Mouse (Mus musculus): ENCODE data around the gene Cdk19. TPM values are rescaled to one million over a fixed set of nuclear protein-coding genes. Genes with fewer than 3 reads are reported as not detected.
"Not testable (repeated sequence)": the region's sequence is repeated elsewhere in the genome, so short reads cannot be mapped to it uniquely, and the experiment has no call there.

The Cdk19 gene
- 8.3 and 9.0 TPM in 2 replicates for polyA plus RNA-seq (2015; fragmentation: Nextera tagmentation; extraction: Ambion mirVana)

DNA sequence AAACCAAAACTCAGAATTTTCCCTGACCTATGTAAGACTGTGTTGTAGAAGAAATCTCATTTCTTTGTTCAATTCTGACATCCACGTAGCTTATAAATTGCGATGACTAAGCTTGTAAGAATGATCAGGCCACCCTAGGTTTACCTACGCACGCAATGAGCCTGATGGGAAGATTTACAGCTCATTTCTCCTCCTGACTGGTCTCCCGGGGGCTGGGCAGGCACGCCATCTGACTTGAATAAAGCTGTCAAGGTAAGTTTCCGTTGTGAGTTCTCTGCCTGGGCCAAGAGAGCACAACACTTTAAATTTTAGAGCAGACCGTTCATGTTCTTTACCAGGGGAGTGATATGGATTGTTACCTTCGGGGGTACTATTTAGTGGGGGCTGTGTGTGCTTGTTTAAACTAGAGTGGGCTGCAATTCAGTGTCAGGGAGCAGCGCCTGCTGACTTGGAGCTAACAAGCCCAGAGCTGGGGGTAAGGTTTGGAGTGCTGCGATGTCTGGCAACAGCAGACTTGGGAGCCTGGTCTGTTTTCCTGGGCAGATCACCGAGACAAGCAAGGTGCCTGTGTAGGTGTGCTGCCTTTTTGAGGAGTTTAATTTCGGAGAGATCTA lies at the start of gene Cdk19:
Cdk19 (plus strand) TSS at position 214 of the 614 bp plus-strand sequence.
- Histone ChIP-seq H3K9ac (no peak within 1 kb of the TSS), H3K4me3 (replicated peaks) (no peak within 1 kb of the TSS), H3K4me2 (no peak within 1 kb of the TSS), H3K9me3 (no peaks in the 10 kb centered on the region), H3K27me3 (replicated peaks) (no peaks in the 10 kb centered on the region), H3K27ac (peak within 1 kb of the TSS; percentile 68), H3K36me3 (no peaks in the 10 kb centered on the region), H3K4me1 (0 out of 2 replicates have a peak, but pooled peaks cover 4% of the 10 kb centered on the region)
- peak; percentile 43; the same call in 1 of the 2 replicates for ATAC-seq (ENCODE audit: insufficient read depth, low FRiP score, low read depth)
- 31% methylated on average over 13 of the region's 13 CpGs for WGBS

DNA sequence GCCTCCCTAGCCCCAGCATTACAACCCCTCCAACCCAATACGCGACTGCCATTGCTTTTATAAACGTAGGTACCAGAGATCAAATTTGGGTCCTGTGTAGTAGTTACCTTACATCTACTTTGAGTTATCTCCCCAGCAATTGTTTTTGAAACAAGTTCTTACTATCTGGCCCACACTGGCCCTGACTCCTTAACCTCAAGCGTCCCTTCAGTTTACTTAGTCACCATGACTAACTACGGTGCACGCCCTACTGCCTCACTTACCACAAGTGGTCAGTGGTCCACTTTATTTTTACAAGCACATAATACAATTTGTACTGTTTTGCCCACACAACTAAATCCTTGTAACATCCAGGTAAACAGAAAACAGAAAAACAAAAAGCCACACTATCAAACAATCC lies 46.7 kb upstream of the Cdk19 start:
- Histone ChIP-seq H3K36me3 (peaks cover 29% of the 10 kb centered on the region), H3K27ac (no peak overlapping the region), H3K4me2 (no peak overlapping the region), H3K9me3 (no peaks in the 10 kb centered on the region), H3K4me1 (no peaks in the 10 kb centered on the region), H3K4me3 (replicated peaks) (no peak overlapping the region), H3K27me3 (replicated peaks) (no peaks in the 10 kb centered on the region), H3K9ac (no peak overlapping the region)
- no peak for ATAC-seq (ENCODE audit: insufficient read depth, low FRiP score, low read depth)
- WGBS: 88% methylated on average over 6 of the region's 6 CpGs

DNA sequence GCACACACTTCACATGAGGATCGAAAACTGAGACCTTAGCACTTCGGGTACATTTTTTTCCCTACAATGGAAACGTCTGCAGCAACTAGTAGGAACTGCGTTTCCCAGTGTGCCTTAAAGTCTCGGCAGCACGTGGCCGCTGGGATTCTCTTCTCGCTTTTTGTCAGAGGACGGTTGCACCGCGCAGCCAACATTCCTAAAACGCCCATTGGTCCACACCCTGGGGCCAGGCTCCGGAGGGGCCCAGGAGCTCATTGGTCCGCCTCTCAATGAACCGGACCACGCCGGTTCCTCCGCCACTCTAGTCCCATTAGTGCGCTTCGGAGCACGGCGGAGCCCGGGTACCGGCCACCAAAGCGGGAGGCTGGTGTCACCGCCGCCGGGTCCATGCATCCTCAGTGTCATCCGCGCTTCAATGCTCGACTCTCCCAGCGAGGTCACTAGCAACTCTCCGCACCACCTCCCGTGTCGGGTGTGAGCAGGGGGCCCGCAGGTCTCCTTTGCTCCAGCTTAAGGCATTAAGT lies 38.7 kb upstream of the Cdk19 start:
- Histone ChIP-seq H3K9ac (peak overlapping the region; percentile 95), H3K4me3 (replicated peaks) (peak overlapping the region; percentile 97), H3K4me1 (peaks cover 22% of the 10 kb centered on the region), H3K27me3 (replicated peaks) (no peaks in the 10 kb centered on the region), H3K27ac (peak overlapping the region; percentile 90), H3K4me2 (peak overlapping the region; percentile 75), H3K9me3 (no peaks in the 10 kb centered on the region), H3K36me3 (no peaks in the 10 kb centered on the region)
- ATAC-seq (ENCODE audit: insufficient read depth, low FRiP score, low read depth): peak; percentile 81
- WGBS: under 1% methylated on average over 36 of the region's 36 CpGs

DNA sequence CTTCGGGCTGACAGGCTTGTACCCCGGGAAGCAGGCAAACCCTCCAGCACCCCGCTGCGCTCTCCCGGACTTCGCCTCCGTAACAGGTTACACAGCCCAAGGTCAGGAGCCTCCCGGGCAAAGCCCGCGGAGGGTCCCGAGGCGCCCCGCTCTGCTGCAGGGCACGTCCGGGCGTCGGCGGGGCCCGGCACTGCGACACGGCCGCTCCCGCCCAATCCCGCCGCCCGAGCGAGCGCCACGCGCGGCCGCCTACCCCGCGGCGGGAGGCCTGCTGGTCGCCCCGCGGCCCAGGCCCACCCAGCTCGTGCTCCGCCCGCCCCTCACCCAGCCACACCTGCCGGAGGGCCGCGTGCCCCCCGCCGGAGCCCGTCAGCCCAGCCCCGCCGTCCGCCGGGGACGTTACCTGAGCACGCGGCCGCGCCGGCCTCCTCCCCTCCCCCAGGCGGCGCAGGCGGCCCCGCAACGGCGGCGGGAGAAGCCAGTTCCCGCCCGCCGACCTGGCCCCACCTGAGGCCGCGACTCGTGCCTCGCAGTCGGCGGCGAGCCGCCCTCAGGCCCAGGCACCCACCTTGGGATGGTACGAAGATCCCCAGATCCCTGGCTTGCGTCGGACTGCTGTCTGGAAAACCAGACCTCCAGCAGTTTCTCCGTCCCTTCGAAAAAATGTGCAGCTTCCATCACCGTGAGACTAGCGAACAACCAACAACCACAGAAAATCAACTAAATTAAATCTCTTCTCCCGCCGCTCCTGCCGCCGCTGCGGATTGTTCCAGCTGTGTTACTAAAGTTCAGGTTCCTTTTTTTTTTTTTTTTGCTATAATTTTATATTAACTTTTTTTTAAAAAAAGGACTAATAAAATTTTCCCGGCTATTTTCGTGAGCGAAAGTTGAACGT lies 37.9 kb upstream of the Cdk19 start:
- peak overlapping the region; percentile 97 for H3K4me3 ChIP-seq (replicated peaks)
- H3K4me2 ChIP-seq: peak overlapping the region; percentile 75
- not testable (repeated sequence) for H3K9me3 ChIP-seq; H3K27me3 ChIP-seq (replicated peaks); H3K36me3 ChIP-seq
- under 1% methylated on average over 70 of the region's 91 CpGs for WGBS
- H3K9ac ChIP-seq: peak overlapping the region; percentile 95
- peak; percentile 5; the same call in 1 of the 2 replicates for ATAC-seq (ENCODE audit: insufficient read depth, low FRiP score, low read depth)
- peak overlapping the region; percentile 90 for H3K27ac ChIP-seq
- peaks cover 22% of the 10 kb centered on the region for H3K4me1 ChIP-seq

DNA sequence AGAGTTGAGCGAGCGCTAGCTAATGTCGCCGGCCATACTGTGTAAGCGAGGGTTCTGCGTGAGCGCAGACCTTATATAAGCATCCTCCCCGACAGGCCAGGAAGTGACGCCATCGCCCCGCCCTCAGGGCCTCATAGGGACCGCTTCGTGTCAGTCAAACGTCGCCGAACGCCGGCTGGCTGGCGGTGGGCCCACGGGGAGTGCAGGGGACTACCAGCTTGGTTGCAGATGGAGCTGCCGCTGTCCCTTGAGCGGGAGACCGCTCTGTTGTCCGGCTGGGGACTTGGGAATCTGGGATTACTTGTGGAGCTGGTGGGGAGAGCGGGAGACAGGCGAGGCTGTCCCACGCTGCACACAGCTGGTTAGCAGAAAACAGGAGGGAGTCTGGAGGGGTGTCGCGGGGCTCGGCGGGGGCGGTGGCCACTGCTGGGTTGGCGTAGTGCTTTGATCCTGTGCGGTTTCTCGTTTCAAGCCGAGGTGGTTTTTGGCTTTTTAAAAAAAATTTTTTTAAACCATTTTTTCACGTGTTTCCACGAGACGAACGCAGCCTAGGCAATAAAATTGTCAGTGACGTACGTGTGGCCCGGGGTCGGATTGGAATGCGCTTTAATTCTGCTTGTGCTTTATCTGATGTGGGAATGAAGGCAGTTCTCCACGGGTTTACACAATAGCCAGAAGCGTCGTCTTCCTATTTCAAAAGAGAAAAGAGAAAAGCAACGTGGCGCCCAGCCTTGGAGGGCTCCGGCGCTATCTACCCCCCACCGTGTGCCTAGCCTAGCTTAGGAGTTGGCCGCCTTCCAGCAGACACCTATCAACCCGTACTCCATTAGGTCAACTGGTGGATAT lies 37.0 kb upstream of the Cdk19 start, which contains the start of gene Amd1:
Amd1 (minus strand) TSS at position 47 of the 846 bp plus-strand sequence.
- Histone ChIP-seq H3K4me2 (peak within 1 kb of the TSS; percentile 75), H3K36me3 (no peaks in the 10 kb centered on the region), H3K9ac (peak within 1 kb of the TSS; percentile 95), H3K27me3 (replicated peaks) (no peaks in the 10 kb centered on the region), H3K4me1 (peaks cover 22% of the 10 kb centered on the region), H3K27ac (peak within 1 kb of the TSS; percentile 99), H3K9me3 (no peaks in the 10 kb centered on the region), H3K4me3 (replicated peaks) (peak within 1 kb of the TSS; percentile 97)
- WGBS: under 1% methylated on average over 55 of the region's 55 CpGs
- peak; percentile 97 for ATAC-seq (ENCODE audit: insufficient read depth, low FRiP score, low read depth)

DNA sequence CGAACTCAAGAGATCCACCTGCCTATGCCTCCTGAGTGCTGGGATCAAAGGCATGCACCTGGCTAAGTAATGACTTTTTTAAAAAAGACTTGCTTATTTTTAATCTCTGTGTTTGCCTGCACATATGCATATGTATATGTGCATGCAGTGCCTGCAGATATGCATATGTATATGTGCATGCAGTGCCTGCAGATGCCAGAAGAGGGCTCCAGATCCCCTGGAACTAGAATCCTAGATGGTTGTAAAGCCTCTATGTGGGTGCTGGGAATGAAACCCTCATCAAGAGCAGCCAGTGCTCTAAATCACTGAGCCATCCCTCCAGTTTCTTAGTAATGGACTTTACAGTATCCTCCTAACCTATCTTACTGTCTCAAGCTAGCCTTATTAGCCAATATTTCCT lies 33.4 kb upstream of the Cdk19 start:
- WGBS: 85% methylated on average over 1 of the region's 1 CpGs

DNA sequence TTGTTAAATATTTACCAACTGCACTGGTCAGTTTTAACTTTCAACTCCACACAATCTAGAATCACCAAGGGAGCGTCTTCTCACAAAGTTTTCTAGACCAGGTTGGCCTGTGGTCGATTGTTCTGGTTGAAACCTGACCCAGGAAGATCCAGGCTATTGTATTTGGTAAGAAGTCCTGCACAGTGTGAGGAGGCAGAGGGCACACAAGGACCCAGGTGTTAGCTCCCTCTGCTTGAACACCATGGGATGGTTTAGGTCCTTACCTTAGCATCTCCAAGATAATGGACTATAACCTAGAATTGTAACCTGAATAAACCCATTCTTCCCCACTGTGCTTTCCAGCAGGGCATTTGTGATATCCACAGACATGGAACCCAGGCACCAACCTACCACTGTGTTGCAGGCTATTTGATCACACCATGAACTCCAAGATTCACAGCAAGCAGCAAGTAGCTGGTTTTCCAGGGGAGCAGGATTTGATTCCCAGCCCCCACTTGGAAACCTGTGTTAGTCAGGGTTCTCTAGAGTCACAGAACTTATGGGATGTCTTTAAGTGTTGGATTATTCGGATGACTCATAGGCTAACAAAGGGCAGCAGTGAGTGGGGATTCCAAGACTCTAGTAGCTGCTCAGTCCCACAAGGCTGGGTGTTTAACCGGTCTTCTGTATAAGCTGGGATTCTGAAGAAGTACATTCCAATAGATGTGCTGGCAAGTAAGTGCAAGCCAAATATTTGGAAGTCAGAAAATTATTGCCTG lies 31.4 kb upstream of the Cdk19 start:
- no peak for ATAC-seq (ENCODE audit: insufficient read depth, low FRiP score, low read depth)
- Histone ChIP-seq H3K9ac (no peak overlapping the region), H3K27me3 (replicated peaks) (no peaks in the 10 kb centered on the region), H3K4me1 (no peaks in the 10 kb centered on the region), H3K9me3 (no peaks in the 10 kb centered on the region), H3K36me3 (no peaks in the 10 kb centered on the region), H3K4me3 (replicated peaks) (no peak overlapping the region), H3K27ac (no peak overlapping the region), H3K4me2 (no peak overlapping the region)
- WGBS: 49% methylated on average over 4 of the region's 4 CpGs

More for the DNA sequence above, 33.4 kb upstream of the Cdk19 start:
- Histone ChIP-seq H3K9ac (no peak overlapping the region), H3K27me3 (replicated peaks) (no peaks in the 10 kb centered on the region), H3K4me1 (no peaks in the 10 kb centered on the region), H3K27ac (no peak overlapping the region), H3K9me3 (no peaks in the 10 kb centered on the region), H3K4me2 (no peak overlapping the region), H3K36me3 (no peaks in the 10 kb centered on the region), H3K4me3 (replicated peaks) (no peak overlapping the region)
- ATAC-seq (ENCODE audit: insufficient read depth, low FRiP score, low read depth): no peak

DNA sequence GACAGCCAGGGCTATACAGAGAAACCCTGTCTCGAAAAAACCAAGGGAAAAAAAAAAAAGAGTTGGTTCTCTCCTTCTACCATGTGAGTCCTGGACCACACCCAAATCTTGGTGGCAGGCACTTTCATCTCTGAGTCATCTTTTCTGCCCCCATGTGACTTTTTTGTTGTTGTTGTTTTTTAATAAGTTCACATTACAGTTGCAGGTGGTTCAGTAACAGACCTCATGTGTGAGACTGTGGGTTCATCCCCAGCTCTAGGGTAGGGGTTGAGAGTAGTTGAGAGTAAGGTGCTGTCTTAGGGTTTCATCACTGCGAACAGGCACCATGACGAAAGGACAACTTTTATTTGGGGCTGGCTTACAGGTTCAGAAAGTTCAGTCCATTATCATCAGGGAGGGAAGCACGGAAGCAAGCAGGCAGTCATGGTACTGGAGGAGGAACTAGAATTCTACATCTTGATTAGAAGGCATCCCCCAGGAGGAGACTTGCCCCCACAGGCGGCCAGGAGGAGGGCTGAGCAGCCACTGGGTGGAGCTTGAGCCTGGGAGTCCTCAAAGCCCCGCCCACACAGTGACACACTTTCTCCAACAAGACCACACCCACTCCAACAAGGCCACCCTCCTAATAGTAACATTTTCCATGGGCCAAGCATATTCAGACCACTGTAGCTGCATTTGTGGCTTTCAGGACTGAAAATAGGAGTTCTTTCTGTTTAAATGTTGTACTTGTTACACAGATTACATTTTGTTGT lies 29.3 kb upstream of the Cdk19 start:
- no peaks in the 10 kb centered on the region for H3K27me3 ChIP-seq (replicated peaks)
- ATAC-seq (ENCODE audit: insufficient read depth, low FRiP score, low read depth): no peak
- no peak overlapping the region for H3K9ac ChIP-seq
- H3K4me3 ChIP-seq (replicated peaks): no peak overlapping the region
- H3K4me1 ChIP-seq: no peaks in the 10 kb centered on the region
- no peak overlapping the region for H3K4me2 ChIP-seq
- 57% methylated on average over 6 of the region's 6 CpGs for WGBS
- H3K9me3 ChIP-seq: no peaks in the 10 kb centered on the region
- H3K36me3 ChIP-seq: no peaks in the 10 kb centered on the region
- H3K27ac ChIP-seq: no peak overlapping the region

DNA sequence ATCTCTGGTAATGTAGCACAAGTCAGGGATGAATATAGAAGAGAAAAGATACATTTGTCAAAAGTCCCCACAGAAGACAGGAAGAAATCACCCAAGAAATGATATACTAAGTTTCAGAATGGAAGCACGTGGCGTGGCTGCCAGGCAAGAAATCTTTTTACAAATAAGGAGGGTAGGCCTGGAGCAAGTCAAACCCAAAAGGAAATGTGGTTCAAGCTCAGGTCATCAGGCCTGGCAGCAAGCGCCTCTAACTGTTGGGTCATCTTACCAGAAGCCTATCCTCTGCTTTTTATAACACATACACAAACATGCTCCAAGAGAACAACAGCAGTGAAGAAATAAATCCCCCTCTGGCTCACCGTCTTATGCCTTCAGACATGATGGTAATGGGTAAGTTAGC lies 26.6 kb upstream of the Cdk19 start:
- no peak overlapping the region for H3K27ac ChIP-seq
- H3K4me2 ChIP-seq: no peak overlapping the region
- no peak overlapping the region for H3K9ac ChIP-seq
- no peaks in the 10 kb centered on the region for H3K36me3 ChIP-seq
- no peaks in the 10 kb centered on the region for H3K9me3 ChIP-seq
- no peak overlapping the region for H3K4me3 ChIP-seq (replicated peaks)
- no peaks in the 10 kb centered on the region for H3K4me1 ChIP-seq
- WGBS: 59% methylated on average over 4 of the region's 4 CpGs
- H3K27me3 ChIP-seq (replicated peaks): no peaks in the 10 kb centered on the region
- ATAC-seq (ENCODE audit: insufficient read depth, low FRiP score, low read depth): no peak

DNA sequence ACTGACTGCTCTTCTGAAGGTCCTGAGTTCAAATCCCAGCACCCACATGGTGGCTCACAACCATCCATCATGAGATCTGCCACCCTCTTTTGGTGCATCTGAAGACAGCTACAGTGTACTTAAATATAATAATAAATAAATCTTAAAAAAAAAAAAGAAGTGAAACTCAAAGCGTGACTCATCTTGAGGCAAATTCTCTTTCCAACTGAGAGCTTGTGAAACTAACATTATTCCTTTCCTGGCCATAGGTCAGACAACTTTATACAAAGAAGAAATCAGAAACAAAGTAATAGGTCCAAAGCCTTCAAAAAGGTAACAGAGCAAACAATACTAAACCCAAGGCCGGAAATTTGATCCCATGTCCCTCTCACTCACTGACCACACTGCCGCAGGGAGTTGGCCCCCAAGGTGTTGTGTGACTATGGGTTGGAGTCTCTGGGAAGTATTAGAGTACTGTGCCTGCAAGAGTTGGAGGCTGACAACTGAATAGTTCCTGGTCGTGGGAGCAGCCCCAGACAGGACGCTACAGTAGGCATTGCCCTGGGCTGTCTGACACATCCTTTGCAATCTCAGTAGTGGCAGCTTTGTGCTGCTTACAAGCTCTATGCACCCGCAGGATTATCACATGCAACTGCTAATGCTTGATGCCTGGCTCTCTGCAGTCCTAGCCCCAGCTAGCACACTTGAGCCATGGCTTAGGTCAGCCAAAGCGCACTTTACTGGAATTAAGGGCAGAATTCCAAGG lies 22.4 kb upstream of the Cdk19 start:
- WGBS: 47% methylated on average over 7 of the region's 7 CpGs
- 0 out of 2 replicates have a peak overlapping the region, but pooled peaks have one; percentile 7 for H3K27ac ChIP-seq
- no peaks in the 10 kb centered on the region for H3K36me3 ChIP-seq
- H3K4me3 ChIP-seq (replicated peaks): no peak overlapping the region
- no peak overlapping the region for H3K4me2 ChIP-seq
- no peak overlapping the region for H3K9ac ChIP-seq
- no peak for ATAC-seq (ENCODE audit: insufficient read depth, low FRiP score, low read depth)
- no peaks in the 10 kb centered on the region for H3K4me1 ChIP-seq
- no peaks in the 10 kb centered on the region for H3K9me3 ChIP-seq
- no peaks in the 10 kb centered on the region for H3K27me3 ChIP-seq (replicated peaks)
